In the genomic region with DNA sequence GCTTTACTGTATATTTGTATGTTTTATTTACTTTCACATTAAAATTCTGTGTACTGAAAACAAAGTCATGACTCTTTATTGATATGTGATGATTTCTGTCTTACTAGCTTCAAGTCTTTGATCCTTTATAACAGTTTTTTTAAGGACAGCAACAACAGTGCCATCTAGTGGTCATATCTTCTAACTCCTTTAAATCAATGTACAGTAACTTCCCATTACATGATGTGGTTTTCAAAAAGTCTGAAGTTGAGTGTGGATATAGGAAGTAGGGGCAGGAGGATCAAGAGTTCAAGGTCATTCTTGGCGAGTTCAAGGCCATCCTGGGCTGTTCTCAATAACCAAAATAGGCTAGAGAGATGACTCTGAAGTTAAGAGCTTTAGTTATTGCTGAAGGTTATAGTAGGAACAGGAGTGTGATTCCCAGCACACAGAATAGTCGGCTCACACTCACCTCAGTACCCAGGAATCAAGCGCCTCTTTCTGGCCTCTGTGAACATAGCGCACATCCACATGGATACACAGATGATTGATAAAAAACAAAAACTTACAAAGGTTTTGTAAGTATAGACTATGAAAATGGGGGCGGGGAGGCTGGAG, we compare ENCODE assay signal across 8 mouse cellular contexts. TPM values are rescaled to one million over a fixed set of nuclear protein-coding genes. Genes with fewer than 3 reads are reported as not detected.
A peak's percentile ranks its signal among the peaks of the same experiment; 100 is the strongest.
DNase-seq lines count a peak whose midpoint lies in the region; TF ChIP-seq lines count a peak whose summit lies in the region.

No protein-coding gene starts in this region.

- WGBS in cerebellum, adult 2 months, result 77% methylated on average over 5 of the region's 5 CpGs
- WGBS in bone marrow, adult 2 months, result 72% methylated on average over 5 of the region's 5 CpGs

- H3K4me1 ChIP-seq in cerebellum, adult 2 months (ENCODE audit: control insufficient read depth, insufficient read depth, low read length), result no peaks in the 10 kb centered on the region
- no peaks in the 10 kb centered on the region for H3K4me1 ChIP-seq in bone marrow, adult 2 months (ENCODE audit: control insufficient read depth, insufficient read depth, low read length)

- peak in 1 of 2 experiments; percentile 40 for DNase-seq in cerebellum, adult 2 months
- no peak for DNase-seq in cerebellum, postnatal 4 days (ENCODE audit: low spot score in 2 of 2)
- peak; percentile 34 to 75 for DNase-seq in left cerebral cortex, postnatal 14 days (ENCODE audit: low spot score in 2 of 2)
- no peak for DNase-seq in left cerebral cortex, adult 18-20 months (ENCODE audit: low spot score in 2 of 2)
- peak; percentile 46 for DNase-seq in hindlimb bud, embryonic 11.5 days (ENCODE audit: extremely low spot score, low read depth, low spot score)
- DNase-seq in retina, postnatal 7 days (ENCODE audit: low read depth, low spot score), result peak; percentile 55
- no peak for DNase-seq in thymus, adult 18-20 months

- no peak overlapping the region for H3K27ac ChIP-seq in cerebellum, adult 2 months (ENCODE audit: insufficient read depth, low read length)
- no peak overlapping the region for H3K27ac ChIP-seq in bone marrow, adult 2 months (ENCODE audit: control insufficient read depth, insufficient read depth, low read depth, low read length, poor library complexity)

- H3K4me3 ChIP-seq in cerebellum, adult 2 months (replicated peaks; ENCODE audit: insufficient read depth, low read depth, low read length), result no peak overlapping the region
- H3K4me3 ChIP-seq in bone marrow, adult 2 months (replicated peaks; ENCODE audit: control insufficient read depth, low read depth, low read length), result no peak overlapping the region

- no peaks in the 10 kb centered on the region for H3K27me3 ChIP-seq in cerebellum, adult 2 months (ENCODE audit: control insufficient read depth, insufficient read depth, low read length)

- TF ChIP-seq POLR2A in cerebellum, adult 2 months (IDR thresholded peaks at IDR 0.05; ENCODE audit: borderline replicate concordance, insufficient read depth, low read length), result no peak
- TF ChIP-seq POLR2A in bone marrow, adult 2 months (IDR thresholded peaks at IDR 0.05; ENCODE audit: borderline replicate concordance, control insufficient read depth, low read depth, low read length), result no peak

- peak; percentile 56 for TF ChIP-seq CTCF in cerebellum, adult 2 months (IDR thresholded peaks at IDR 0.05; ENCODE audit: borderline replicate concordance, insufficient read depth, low read depth, low read length)
- 0 out of 2 replicates have a peak, but pooled peaks have one; percentile 2 for TF ChIP-seq CTCF in bone marrow, adult 2 months (IDR thresholded peaks at IDR 0.05; ENCODE audit: control insufficient read depth, insufficient read depth, low read length)

- intact Hi-C loops in left cerebral cortex, postnatal 14 days (cut with DNase I), result loop anchor here (2.0 to 10.0 kb wide), 3 partner anchors 97 to 561 kb away; partner anchors contain the start of gene Ces2f

RNA-seq across cellular contexts. Expression of gene D230025D16Rik, which starts 6.9 kb away (rescaled TPM):
- polyA plus RNA-seq in cerebellum, adult 2 months (2012; rRNA removed), result 34.9 and 36.4 TPM in 2 replicates
- total RNA-seq in left cerebral cortex, postnatal 14 days (2021), result 10 to 100 TPM; 31.7 to 32.1 TPM
- 10 to 100 TPM; 37.0 to 40.0 TPM for total RNA-seq in left cerebral cortex, adult 18-20 months (2021)
- polyA plus RNA-seq in bone marrow, adult 2 months (2011; ENCODE audit: insufficient read depth, insufficient read length, low replicate concordance, missing spikeins), result 5.0 and 17.2 TPM in 2 replicates

RNA-seq across cellular contexts. Expression of gene B3gnt9, which starts 36.9 kb away (rescaled TPM):
- polyA plus RNA-seq in cerebellum, adult 2 months (2012; rRNA removed), result 5.2 and 6.3 TPM in 2 replicates
- 1 to 10 TPM; 2.6 to 4.8 TPM for total RNA-seq in left cerebral cortex, postnatal 14 days (2021)
- 1 to 10 TPM; 3.0 to 3.5 TPM for total RNA-seq in left cerebral cortex, adult 18-20 months (2021)
- polyA plus RNA-seq in bone marrow, adult 2 months (2011; ENCODE audit: insufficient read depth, insufficient read length, low replicate concordance, missing spikeins), result 0.82 TPM in 1 of 2 replicates, not detected in the other

RNA-seq across cellular contexts. Expression of gene Tradd, which starts 46.4 kb away (rescaled TPM):
- 10.3 and 12.1 TPM in 2 replicates for polyA plus RNA-seq in cerebellum, adult 2 months (2012; rRNA removed)
- total RNA-seq in left cerebral cortex, postnatal 14 days (2021), result 1 to 10 TPM; 6.7 to 7.9 TPM
- total RNA-seq in left cerebral cortex, adult 18-20 months (2021), result 1 to 10 TPM; 7.6 to 8.9 TPM
- 11.3 and 12.0 TPM in 2 replicates for polyA plus RNA-seq in bone marrow, adult 2 months (2011; ENCODE audit: insufficient read depth, insufficient read length, low replicate concordance, missing spikeins)

RNA-seq across cellular contexts. Expression of gene Fbxl8, which starts 46.4 kb away (rescaled TPM):
- polyA plus RNA-seq in cerebellum, adult 2 months (2012; rRNA removed), result 1.7 and 2.1 TPM in 2 replicates
- under 1 TPM; 0.80 to 0.83 TPM for total RNA-seq in left cerebral cortex, postnatal 14 days (2021)
- 1 to 10 TPM; 1.1 to 1.6 TPM for total RNA-seq in left cerebral cortex, adult 18-20 months (2021)
- 0.50 and 3.7 TPM in 2 replicates for polyA plus RNA-seq in bone marrow, adult 2 months (2011; ENCODE audit: insufficient read depth, insufficient read length, low replicate concordance, missing spikeins)

RNA-seq across cellular contexts. Expression of gene Cbfb, which starts 47.5 kb away (rescaled TPM):
- 14.5 and 15.1 TPM in 2 replicates for polyA plus RNA-seq in cerebellum, adult 2 months (2012; rRNA removed)
- total RNA-seq in left cerebral cortex, postnatal 14 days (2021), result 10 to 100 TPM; 20.7 to 23.1 TPM
- total RNA-seq in left cerebral cortex, adult 18-20 months (2021), result 10 to 100 TPM; 19.4 to 24.7 TPM
- polyA plus RNA-seq in bone marrow, adult 2 months (2011; ENCODE audit: insufficient read depth, insufficient read length, low replicate concordance, missing spikeins), result 9.7 and 36.4 TPM in 2 replicates

Comparison
In these comparisons a context has a peak if more than half of its experiments do, and no peak if none do; other contexts are left out.
1. DNase-seq: peak in left cerebral cortex, postnatal 14 days (2 of 2), hindlimb bud, embryonic 11.5 days (single experiment) and retina, postnatal 7 days (single experiment); none in cerebellum, postnatal 4 days (0 of 2), left cerebral cortex, adult 18-20 months (0 of 2) and thymus, adult 18-20 months (0 of 2).